Mouse (Mus musculus) gastrocnemius, postnatal 4 days (tissue): ENCODE measurements around the gene Dhfr. TPM values are rescaled to one million over a fixed set of nuclear protein-coding genes. Genes with fewer than 3 reads are reported as not detected.

ENCODE experiments used
- DNase-seq, 2 experiments: peaks; one replicate each; pipeline ENCODE4 v3.0.0; 2021 to 2022; ENCODE audit warnings: low spot score in 2 of 2, mixed read lengths in 2 of 2
- long read RNA-seq, 2 experiments: library from polyadenylated mRNA; stranded (forward); transcript quantifications; one replicate each; pipeline ENCODE4 v2.0.0; 2021
- total RNA-seq, 2 experiments: library from RNA; stranded (reverse); gene quantifications; 2 replicates each; pipeline ENCODE4 v1.2.3; 2021

Gene Dhfr
- 1 to 10 TPM; 3.8 to 4.1 TPM for total RNA-seq
- long read RNA-seq, experiment 1, full-length matches to known transcripts = 14 of 16 reads
- long read RNA-seq, experiment 1, partial matches to known transcripts = 1 of 16 reads
- long read RNA-seq, experiment 1, other reads (novel, unspliced or antisense) = 1 of 16 reads
- long read RNA-seq, experiment 2, full-length matches to known transcripts = 18 of 19 reads
- long read RNA-seq, experiment 2, partial matches to known transcripts = 0 of 19 reads
- long read RNA-seq, experiment 2, other reads (novel, unspliced or antisense) = 1 of 19 reads

DNA sequence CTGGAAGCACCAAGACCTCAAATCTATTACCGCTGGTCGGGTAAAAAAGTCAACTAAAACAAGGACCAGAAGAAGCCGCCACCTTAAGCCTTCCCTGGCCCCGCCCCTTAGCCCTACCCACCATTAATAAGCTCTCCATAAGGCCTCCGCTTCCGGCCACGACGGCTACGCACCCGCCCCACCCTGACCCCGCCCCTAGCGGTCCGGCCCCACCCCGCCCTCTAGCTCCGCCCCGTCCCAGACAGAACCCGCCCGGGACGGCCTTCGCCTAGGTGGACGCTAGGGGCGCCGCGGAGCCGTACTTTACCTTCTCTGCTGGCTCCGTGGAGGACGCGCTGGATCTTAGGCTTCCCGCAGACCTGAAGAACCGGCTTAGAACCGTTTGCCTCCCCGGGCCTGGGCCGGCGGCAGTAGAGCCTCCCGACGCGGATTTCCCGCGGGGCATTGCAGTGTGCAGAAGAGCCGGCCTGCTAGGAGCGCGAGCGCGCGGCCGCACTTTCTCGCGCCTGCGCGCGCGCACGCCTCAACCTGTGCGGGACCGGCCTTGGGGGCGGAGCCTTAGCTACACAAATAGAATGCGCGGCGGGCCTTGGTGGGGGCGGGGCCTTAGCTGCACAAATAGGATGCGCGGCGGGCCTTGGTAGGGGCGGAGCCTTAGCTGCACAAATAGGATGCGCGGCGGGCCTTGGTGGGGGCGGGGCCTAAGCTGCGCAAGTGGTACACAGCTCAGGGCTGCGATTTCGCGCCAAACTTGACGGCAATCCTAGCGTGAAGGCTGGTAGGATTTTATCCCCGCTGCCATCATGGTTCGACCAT is at the start of gene Dhfr, which contains the start of gene Msh3:
TSS of gene Dhfr (plus strand) at position 271 of the 816 bp plus-strand sequence.
TSS of gene Msh3 (minus strand) at position 548 of the 816 bp plus-strand sequence.
- DNase-seq = peak; percentile 96 to 97

DNA sequence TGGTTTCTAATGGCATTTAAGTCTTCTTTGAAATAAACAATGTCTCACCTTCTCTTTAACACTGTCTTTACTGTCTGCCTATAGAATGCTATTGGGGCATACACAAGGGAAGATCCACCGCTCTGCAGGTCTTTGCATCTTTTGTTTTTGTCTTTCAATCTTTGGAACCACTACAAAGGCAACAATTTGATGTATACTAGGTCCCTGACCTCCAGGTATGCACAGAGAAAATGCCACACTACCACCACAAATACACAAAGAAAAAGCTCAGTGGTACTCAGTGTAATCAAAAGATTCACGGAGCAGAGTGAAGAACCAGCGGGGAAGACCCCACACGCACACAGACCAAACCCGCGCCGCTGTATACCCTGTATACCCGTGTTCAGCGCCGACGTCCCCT is 48.8 kb upstream of the Dhfr start, which contains the start of gene Gm20379:
TSS of gene Gm20379 (plus strand) at position 301 of the 400 bp plus-strand sequence.
- DNase-seq = no peak

DNA sequence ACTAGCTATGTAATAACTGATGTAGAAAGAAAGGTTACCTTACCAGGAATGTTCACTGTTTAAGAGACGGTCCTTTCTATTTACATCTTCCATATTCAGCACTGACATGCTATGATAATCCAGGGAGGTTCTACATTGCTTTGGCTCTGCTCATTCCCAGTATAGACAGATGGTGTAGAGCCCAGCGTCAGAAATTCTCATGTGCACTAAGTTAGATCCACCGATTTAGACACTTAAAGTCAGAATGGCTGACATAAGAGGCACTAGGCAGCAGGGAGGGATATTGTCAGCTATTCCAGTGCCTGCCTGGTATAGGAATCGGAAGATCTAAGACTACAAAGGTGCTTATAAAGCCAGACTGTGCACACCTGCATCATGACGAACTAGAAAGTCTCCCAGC is 39.9 kb upstream of the Dhfr start:
- no peak for DNase-seq

DNA sequence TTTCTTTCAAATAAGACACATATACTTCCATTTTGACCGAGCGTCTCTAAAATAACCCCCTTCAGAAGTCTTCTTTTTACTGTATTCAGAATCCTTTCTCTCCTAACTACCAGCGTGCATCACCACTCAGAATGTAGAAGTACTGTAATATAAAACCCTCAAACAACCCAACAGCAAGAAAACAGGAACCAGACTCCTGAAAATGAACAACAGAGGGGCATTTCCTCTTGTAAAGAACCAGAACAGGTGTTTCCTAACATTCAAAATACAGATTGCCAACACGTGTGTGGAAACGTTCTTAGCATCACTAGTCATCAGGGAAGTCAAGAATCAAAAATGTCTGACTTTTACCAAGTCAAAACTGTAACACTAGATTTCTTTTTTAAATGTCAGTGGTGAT is 33.8 kb upstream of the Dhfr start:
- no peak for DNase-seq

DNA sequence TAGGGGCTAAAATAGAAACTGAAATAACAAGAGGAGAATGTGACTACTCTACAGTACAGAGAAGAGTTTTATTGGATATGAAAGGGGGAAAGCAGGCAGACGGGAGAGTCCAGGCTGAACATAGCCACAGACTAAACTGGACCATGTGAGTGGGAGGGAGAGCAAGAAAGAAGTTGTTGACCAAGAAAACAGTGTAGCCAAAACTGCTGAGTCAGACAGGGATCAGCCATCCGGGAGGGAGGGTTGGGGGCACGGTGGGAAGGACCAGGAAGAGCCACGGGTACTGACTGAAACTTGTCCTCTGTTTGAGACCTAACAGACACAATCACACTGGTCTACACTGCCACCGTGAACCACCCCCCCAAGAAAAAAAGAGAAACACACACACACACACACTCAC is 28.5 kb upstream of the Dhfr start:
- no peak for DNase-seq

DNA sequence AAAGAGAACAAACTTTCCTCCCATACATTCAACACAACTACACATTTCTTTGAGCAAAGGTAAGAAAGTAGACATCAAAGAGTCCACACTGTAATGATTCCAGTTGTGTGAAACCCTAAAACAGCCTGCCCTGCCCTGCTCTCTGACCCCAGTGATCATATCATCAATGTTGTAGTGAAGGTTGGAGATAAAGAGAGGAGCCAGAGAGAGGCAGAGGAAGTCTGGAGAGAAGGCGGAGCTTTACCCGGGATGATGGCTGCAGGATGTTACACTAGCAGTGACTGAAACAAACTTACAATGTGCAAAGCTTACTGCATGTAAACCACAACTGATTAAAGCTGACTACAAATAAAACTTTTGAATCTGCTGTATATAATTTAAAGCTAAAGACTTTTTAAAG is 26.5 kb upstream of the Dhfr start:
- DNase-seq = no peak

DNA sequence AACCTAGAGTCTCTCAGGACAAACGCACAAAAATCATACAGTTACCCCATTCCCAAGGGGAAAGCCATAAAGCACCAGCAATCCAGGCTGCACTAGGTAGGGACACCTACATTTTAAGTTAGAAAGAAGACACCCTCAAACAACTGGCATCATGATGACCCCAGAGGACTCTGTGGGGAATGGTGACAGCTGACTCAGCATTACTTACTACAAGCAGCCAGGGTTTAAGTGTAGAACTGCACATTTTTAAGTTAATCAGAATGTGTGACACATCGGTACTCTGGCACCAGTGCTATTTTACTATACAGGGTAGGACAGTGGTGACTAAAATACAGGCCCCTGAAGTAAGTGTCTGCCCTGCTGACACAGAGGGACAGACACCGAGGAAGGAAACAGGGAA is 23.9 kb upstream of the Dhfr start:
- no peak for DNase-seq

DNA sequence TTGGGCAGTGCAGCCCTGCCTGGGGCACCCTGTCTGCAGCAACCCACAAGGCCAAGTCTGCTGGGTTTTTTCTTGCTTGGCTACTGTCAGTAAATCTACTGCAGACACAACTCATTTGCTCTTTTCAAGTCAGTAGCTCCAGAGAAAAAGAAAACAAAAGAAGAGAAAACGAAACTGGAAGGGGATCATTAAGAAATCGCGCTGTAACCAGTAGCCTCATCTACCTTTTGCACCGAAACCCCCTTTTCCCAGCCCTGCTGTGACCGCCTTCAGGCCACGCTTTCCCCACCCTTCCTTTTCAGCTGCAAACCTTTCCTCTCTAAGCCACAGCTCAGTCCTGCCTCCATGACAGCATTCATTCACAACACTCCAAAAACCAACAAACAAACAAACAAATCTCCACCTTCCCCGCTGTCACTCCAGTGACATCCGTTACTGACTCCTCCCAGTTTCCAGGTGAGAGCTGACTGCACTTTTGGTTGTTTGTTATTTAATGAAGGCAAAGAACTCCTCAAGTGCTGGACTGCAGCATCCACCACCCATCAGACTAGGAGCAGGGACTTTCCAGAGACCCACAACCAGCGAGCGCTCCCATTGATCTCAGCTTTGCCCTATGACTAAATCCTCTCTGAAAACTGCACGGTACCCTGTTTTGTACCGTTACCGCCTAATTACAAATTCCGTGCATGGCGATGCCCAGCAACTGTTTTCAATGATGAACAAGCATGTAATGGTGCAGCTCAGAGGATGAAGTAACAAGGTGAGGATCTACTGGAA is 22.2 kb upstream of the Dhfr start:
- DNase-seq = no peak

DNA sequence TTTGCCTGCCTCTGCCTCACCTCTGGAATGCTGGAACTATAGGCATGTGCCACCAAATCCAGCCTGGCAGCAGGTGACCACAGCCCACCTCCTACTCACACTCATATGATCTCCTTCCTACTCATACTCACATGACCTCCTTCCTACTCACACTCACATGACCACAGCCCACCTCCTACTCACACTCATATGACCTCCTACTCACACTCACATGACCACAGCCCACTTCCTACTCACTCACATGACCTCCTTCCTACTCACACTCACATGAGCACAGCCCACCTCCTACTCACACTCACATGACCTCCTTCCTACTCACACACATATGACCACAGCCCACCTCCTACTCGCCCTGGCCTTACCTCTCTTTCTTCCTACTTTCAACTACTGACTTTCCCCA is 17.7 kb upstream of the Dhfr start:
- no peak for DNase-seq

DNA sequence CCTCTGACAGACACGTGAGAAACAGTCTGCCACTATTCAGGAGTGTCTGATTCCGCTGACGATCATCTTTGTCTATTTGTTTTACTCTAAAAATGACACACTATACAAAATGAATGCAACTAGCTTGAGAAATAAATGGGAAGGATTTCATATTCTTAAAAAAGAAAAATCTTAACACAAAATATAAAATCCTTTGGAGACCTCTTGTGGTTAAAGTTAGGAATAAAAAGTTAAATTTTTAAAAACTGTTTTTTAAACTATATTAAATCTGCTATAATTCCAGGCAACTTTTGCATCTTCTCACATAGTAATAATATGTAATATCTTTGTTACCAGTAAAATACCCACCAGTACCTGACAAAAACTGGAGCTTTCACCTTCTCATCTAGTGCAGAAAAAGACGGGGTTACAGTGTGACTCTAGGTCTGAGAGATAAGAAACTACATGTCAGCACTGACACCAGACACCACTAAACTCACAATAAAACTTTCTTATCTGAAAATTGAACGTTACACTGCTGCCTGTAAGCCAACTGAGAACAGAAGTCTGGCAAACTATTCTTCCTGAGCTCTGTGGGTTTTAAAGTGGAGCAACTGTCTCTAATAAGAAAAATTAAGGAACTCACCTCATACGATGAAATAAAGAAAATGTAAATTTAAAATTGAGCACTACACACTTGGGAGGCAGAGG is 16.6 kb upstream of the Dhfr start:
- DNase-seq = no peak

DNA sequence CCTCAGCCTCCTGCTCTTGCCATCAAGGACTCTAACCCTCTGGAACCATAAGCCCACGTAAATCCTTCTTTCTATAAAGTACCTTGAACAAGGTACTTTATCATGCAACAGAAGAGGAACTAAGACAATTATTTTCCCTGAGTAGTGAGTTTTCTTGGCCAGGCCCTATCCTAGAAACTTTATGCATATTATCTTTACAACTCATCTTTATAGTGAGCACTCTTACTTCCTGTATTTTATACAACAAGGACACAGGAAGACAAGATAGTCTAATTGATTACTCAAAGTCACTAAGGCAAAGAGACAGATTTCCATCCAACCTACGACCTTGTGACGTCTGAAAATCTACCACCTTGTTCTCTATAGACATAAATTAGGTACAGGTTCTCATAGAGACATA is 14.7 kb upstream of the Dhfr start:
- DNase-seq = no peak

DNA sequence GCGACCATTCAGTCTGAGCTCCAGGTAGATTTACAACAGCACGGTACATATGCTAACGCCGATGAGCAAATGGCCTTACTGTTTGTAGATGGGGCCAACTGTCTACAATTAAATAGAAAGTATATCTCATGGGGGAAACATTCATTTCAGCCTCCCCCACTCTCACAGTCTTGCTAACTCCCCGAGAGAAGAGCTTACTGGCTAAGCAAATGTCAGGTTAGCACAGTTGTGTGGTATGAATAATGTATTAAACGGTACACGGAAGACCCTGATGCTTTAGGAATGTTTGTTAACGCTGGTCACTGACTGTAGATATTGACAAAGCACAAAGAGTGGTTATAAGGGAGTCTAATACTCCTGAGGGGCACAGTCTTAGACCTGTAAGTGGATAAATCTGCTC is 10.5 kb upstream of the Dhfr start:
- no peak for DNase-seq

DNA sequence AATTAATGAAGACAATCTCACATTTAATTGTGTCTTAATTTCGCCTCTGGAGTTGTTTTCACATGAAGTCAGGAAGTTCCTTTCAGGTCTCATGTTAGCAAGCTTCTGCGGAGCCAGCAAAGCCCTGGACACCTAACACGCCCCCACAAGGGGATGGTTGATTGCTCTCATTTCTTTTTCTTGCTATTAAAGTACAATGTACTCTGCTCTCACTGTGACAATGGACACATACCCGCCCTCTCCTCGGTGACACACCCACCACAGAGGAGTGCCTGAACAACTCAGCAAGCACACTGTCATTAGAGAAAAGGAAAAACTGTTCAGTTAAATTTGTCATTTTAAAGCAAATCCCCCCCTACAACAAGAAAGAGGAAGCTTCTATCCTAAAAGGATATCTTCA is 8.2 kb upstream of the Dhfr start:
- DNase-seq = no peak

DNA sequence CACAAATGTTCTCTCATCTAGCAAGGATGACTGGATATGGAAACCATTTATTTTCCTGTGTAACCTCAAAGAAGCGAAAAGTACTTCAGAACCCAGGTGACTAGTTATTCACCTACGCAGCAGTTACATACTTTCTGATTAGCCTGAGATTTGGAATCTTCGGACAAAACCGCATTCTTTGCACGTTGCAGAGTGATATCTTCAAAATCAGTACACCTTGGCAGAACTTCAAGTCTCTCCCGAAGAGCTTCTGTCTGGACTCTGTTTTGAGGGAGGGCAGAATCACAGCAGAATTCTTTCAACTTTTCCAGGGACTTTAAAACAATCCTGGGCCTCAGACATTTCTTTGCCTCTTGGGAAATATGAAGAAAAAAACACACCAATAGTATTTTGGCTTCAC is 3.4 kb upstream of the Dhfr start:
- DNase-seq = no peak

DNA sequence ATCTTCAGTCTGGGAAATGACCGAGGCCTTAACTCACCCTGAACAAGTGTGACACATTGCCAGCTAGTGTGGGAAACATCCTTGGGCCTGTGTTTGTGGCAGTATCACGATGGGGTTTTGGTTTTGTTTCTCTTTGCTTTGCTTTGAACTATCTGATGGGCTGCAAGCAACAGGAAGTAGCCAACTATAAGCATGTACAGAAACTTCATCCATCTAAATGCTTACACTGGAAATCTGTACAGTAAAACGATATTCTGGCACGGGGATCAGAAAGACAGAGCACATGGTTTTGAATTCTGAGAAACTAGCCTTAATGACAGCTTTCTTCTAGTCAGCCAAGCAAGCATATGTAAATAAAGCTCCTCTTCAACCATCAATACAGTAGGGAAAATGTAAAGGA is 570 bp upstream of the Dhfr start:
- DNase-seq = no peak

DNA sequence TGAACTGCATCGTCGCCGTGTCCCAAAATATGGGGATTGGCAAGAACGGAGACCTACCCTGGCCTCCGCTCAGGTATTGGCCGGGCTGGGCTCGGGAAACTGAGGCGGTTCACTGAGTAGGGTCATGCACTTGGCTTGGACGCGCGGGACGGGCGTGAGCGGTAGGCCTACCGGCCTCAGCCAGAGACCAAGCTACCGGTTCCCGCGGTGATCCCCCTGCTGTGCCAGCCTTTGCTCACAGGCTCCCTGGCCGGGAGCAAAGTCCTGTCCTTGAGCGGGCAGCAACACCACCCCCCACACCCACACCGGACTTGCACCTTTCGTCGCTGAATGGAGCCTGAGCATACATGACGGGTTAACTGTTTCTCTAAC is 732 bp downstream of the Dhfr start:
- DNase-seq = no peak

DNA sequence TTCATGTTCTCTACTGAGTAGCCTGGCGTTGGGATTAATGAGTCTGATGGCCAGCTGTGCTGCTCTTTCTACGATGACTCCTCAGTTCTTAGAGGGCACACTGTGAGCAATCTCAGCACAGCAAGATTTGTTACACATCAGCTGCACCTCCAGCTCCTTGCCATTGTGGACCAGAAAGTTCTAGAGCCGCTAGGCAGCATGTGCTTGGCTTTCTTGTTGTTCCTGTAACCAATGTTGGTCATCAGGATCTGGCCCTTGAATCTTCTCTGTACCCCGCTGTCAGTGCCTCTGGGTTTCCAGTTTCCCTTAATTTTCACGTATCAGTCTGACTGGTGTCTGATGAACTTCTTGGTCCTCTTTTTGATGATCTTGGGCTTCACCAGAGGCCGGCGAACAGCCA is 1.9 kb downstream of the Dhfr start:
- DNase-seq = no peak

DNA sequence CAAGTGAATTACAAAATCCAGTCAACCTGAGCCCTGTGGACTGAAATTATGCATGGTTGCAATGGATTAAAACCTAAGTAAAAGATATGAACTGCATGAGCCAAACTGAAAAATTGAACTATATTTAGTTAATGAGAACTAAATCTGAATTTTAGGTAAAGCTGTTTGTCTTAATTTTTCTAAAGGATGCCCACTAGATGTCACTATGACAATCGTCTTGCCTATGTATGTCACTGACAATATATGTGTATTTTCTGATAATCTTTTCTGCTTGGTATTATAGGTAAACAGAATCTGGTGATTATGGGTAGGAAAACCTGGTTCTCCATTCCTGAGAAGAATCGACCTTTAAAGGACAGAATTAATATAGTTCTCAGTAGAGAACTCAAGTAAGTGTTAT is 3.1 kb downstream of the Dhfr start:
- DNase-seq = no peak

DNA sequence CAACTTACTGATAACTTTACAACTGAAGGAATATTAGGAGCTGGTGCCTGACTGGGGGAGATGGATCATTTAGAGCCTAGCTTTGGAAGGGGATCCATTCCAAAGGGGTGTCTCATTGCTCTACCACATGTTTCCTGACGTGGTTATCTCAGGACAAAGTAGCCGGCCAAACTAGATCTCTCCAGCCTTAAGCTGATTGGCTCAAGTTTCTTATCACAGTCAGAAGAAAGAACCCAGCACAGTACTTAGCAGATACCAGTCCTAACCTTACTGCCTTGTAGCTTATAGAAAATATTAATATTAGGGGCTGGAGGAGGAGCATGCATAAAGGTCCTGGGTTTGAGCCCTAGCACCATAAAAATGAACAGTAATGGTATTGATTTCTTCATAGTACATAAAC is 7.1 kb downstream of the Dhfr start:
- no peak for DNase-seq

DNA sequence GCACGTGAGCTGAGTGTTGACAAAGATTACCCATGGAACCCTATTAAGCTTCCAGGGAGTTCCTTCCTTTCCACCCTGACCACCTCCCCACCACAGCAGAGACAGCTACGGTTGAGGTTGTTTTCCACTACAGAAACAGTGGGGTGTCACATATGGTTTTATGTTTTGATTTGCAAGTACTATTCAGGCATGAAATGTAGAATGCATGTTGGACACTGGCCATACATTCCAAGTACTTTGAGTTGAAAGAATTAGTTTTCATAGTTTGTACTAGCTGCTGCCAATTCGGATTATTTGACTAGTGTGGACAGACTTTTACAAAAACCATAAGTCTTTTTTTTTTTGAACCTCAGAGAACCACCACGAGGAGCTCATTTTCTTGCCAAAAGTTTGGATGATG is 10.8 kb downstream of the Dhfr start:
- no peak for DNase-seq

DNA sequence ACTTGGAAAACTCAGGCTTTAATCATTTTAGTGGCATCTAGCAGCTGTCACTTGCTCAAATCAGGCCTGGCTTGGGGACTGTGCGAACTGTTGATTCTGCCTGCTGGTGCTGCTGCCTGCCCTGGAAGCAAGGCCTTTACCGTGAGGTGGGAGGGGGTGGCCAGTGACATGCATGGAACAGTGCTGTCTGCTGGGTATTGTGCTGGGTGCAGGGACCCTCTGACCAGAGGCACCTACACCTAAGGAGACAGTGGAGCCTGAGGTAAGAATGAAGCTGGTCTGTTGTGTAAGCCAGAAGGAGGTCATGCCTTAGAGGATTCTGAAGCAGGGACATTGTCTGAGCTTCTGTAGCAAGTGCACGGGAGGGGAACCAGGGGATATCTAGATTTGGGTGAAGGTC is 16.3 kb downstream of the Dhfr start:
- DNase-seq = no peak
